Mouse (Mus musculus) cortical plate, adult 2 months (tissue): Measurements from ENCODE around the gene D10Wsu102e.
"Not testable (repeated sequence)": the region's sequence is repeated elsewhere in the genome, so short reads cannot be mapped to it uniquely, and the experiment has no call there.

Experiments used
- CTCF ChIP-seq: fragments of 200-500 bp; IDR thresholded peaks from 2 replicates; pipeline ENCODE4 v1.5.1; 2011; ENCODE audit warnings: mild to moderate bottlenecking, control low read depth, low read length; ENCODE audit not compliant: insufficient read depth; ENCODE audit errors: extremely low read depth
- POLR2A ChIP-seq: fragments of 200-500 bp; IDR thresholded peaks from 2 replicates; pipeline ENCODE4 v1.6.1; 2011; ENCODE audit warnings: mild to moderate bottlenecking, low read length, control low read depth; ENCODE audit not compliant: insufficient read depth; ENCODE audit errors: extremely low read depth

GRCm38 (mm10) chr10:83524238-83524637 lies 164.2 kb downstream of the D10Wsu102e start:
- TF ChIP-seq CTCF, POLR2A: not testable (repeated sequence)
